Mouse (Mus musculus) myocyte (in vitro differentiated cells): Measurements from ENCODE around the gene Rpl12. TPM values are rescaled to one million over a fixed set of nuclear protein-coding genes. Genes with fewer than 3 reads are reported as not detected.

Source experiments
- H3K27me3 ChIP-seq: one replicate; pipeline ENCODE4 v1.6.1; 2011; ENCODE audit not compliant: control insufficient read depth, insufficient read depth, insufficient read length
- H3K36me3 ChIP-seq: one replicate; pipeline ENCODE4 v1.6.1; 2011; ENCODE audit not compliant: control insufficient read depth, insufficient read depth
- H3K4me2 ChIP-seq: one replicate; pipeline ENCODE4 v1.6.1; 2011; ENCODE audit warnings: low read depth, control low read depth
- H3K4me3 ChIP-seq: one replicate; pipeline ENCODE4 v1.5.1; 2011; ENCODE audit warnings: mild to moderate bottlenecking, control low read depth, moderate library complexity
- H3K79me2 ChIP-seq: one replicate; pipeline ENCODE4 v1.6.1; 2011; ENCODE audit not compliant: control insufficient read depth, insufficient read depth
- H3ac ChIP-seq: one replicate; pipeline ENCODE4 v1.6.1; 2011; ENCODE audit not compliant: control insufficient read depth, insufficient read length
- CEBPB ChIP-seq: IDR thresholded peaks from 2 replicates; pipeline ENCODE4 v1.6.1; 2011; ENCODE audit warnings: mild to moderate bottlenecking, moderate library complexity; ENCODE audit not compliant: poor library complexity, insufficient read depth, severe bottlenecking
- E2F4 ChIP-seq: IDR thresholded peaks from one replicate; pipeline ENCODE4 v1.6.1; 2011; ENCODE audit warnings: mild to moderate bottlenecking, control low read depth, moderate library complexity; ENCODE audit not compliant: insufficient read depth
- MAX ChIP-seq: IDR thresholded peaks from one replicate; pipeline ENCODE4 v1.6.1; 2011; ENCODE audit warnings: low read depth, mild to moderate bottlenecking, control low read depth
- MYOD1 ChIP-seq, 3 experiments: IDR thresholded peaks; one replicate each; pipeline ENCODE4 v1.6.1; 2011; ENCODE audit warnings: control low read depth in 2 of 3, low read depth in 2 of 3, mild to moderate bottlenecking in 2 of 3, moderate library complexity in 1 of 3; ENCODE audit not compliant: insufficient read length in 2 of 3, control insufficient read depth in 1 of 3
- MYOG ChIP-seq, 3 experiments: IDR thresholded peaks; one replicate each; pipeline ENCODE4 v1.6.1; 2011; ENCODE audit warnings: control low read depth in 2 of 3, low read depth in 2 of 3, mild to moderate bottlenecking in 2 of 3; ENCODE audit not compliant: insufficient read length in 2 of 3, control insufficient read depth in 1 of 3, insufficient read depth in 1 of 3
- POLR2A ChIP-seq: IDR thresholded peaks from one replicate; pipeline ENCODE4 v1.6.1; 2011; ENCODE audit warnings: low read depth, mild to moderate bottlenecking, control low read depth, moderate library complexity; ENCODE audit not compliant: insufficient read length
- POLR2AphosphoS2 ChIP-seq: IDR thresholded peaks from one replicate; pipeline ENCODE4 v1.6.1; 2011; ENCODE audit warnings: low read depth, control low read depth; ENCODE audit not compliant: insufficient read length
- REST ChIP-seq: IDR thresholded peaks from one replicate; pipeline ENCODE4 v1.6.1; 2011; ENCODE audit warnings: mild to moderate bottlenecking, control low read depth, moderate library complexity; ENCODE audit not compliant: insufficient read depth, insufficient read length
- SRF ChIP-seq: IDR thresholded peaks from one replicate; pipeline ENCODE4 v1.6.1; 2011; ENCODE audit warnings: low read depth; ENCODE audit not compliant: control insufficient read depth, insufficient read length
- TCF12 ChIP-seq: IDR thresholded peaks from one replicate; pipeline ENCODE4 v1.6.1; 2011; ENCODE audit warnings: mild to moderate bottlenecking, control low read depth; ENCODE audit not compliant: poor library complexity, insufficient read depth, severe bottlenecking
- TCF3 ChIP-seq: IDR thresholded peaks from one replicate; pipeline ENCODE4 v1.6.1; 2011; ENCODE audit warnings: low read depth, control low read depth; ENCODE audit not compliant: insufficient read length
- USF1 ChIP-seq: IDR thresholded peaks from one replicate; pipeline ENCODE4 v1.6.1; 2011; ENCODE audit warnings: low read depth, mild to moderate bottlenecking, control low read depth, moderate library complexity
- polyA plus RNA-seq: library from polyadenylated mRNA; unstranded; fragments of >200 nt; fragmentation: generic; extraction: Trizol; gene quantifications from one replicate; pipeline ENCODE4 v1.2.1, GENCODE M21; 2012; ENCODE audit warnings: missing spikeins

Gene Rpl12
- polyA plus RNA-seq, 1 experiment = 2,628 TPM

DNA sequence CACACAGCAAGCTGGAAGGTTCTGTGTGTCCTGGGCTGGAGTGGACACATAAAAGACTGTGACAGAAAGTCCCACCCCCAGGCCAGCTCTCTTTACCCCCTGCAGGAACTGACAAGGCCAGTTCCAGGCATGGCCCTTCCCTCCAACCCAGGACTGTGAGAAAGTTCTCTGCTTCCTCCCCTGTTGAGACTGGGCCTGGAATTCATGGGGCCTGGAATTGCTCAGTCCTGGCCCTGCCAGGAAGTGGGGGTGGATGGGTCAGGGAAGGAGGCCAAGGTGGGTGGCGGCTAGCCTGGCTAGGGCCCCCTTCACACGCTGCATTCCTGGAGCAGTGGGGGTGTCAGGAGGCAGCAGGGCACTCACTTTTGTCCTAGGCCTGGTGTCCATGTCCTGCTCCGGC is 46.5 kb upstream of the Rpl12 start:
- H3K4me3 ChIP-seq = no peak overlapping the region
- H3K79me2 ChIP-seq = peaks cover 31% of the 10 kb centered on the region
- no peak overlapping the region for H3ac ChIP-seq
- TF ChIP-seq E2F4 = no peak
- TF ChIP-seq POLR2AphosphoS2 = no peak
- TF ChIP-seq TCF12 = no peak
- TF ChIP-seq SRF = no peak
- peak; percentile 18 for TF ChIP-seq POLR2A
- no peak for TF ChIP-seq REST
- no peak for TF ChIP-seq CEBPB
- TF ChIP-seq MYOG (IDR thresholded peaks at IDR 0.05; ENCODE audit: control insufficient read depth in 1 of 3, insufficient read depth in 1 of 3, insufficient read length in 2 of 3, low read depth in 2 of 3) = peak in 1 of 3 experiments; percentile 12
- TF ChIP-seq USF1 = no peak
- TF ChIP-seq MAX = no peak
- no peak for TF ChIP-seq TCF3
- TF ChIP-seq MYOD1 (IDR thresholded peaks at IDR 0.05; ENCODE audit: control insufficient read depth in 1 of 3, insufficient read length in 2 of 3, low read depth in 2 of 3) = peak in 1 of 3 experiments; percentile 59
- peak overlapping the region; percentile 64 for H3K4me2 ChIP-seq
- H3K27me3 ChIP-seq = no peaks in the 10 kb centered on the region
- H3K36me3 ChIP-seq = peaks cover 56% of the 10 kb centered on the region

DNA sequence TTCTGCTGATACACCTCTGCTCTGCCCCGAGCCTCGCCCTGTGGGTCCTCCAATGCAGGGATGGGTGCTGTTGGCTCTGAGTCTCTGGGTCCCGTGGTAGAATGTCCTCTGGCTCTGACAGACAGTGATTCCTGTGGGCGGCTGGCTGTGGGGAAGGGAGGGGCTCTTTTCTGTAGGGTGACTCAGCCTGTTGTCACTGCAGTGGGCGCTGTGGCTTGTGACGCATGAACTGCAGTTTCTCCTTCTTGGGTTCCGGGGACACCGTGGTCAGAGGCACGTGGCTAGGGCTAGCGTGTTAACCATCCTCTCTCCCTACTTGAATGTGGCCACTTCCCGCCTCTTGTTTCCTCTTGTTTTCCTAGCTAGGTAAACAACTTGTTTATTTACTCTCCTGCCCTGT is 43.8 kb upstream of the Rpl12 start:
- no peaks in the 10 kb centered on the region for H3K27me3 ChIP-seq
- H3K79me2 ChIP-seq = peaks cover 31% of the 10 kb centered on the region
- H3K36me3 ChIP-seq = peaks cover 59% of the 10 kb centered on the region
- no peak overlapping the region for H3K4me3 ChIP-seq
- TF ChIP-seq REST (no peak), MYOG (IDR thresholded peaks at IDR 0.05; ENCODE audit: control insufficient read depth in 1 of 3, insufficient read depth in 1 of 3, insufficient read length in 2 of 3, low read depth in 2 of 3) (peak in 1 of 3 experiments; percentile 69), E2F4 (peak; percentile 7), POLR2A (peak; percentile 13), TCF12 (peak; percentile 22), USF1 (peak; percentile 76), CEBPB (no peak), MYOD1 (IDR thresholded peaks at IDR 0.05; ENCODE audit: control insufficient read depth in 1 of 3, insufficient read length in 2 of 3, low read depth in 2 of 3) (peak; percentile 46 to 83 (median 64)), POLR2AphosphoS2 (peak; percentile 42), TCF3 (peak; percentile 16), MAX (no peak), SRF (no peak)
- peak overlapping the region; percentile 71 for H3K4me2 ChIP-seq
- H3ac ChIP-seq = no peak overlapping the region

DNA sequence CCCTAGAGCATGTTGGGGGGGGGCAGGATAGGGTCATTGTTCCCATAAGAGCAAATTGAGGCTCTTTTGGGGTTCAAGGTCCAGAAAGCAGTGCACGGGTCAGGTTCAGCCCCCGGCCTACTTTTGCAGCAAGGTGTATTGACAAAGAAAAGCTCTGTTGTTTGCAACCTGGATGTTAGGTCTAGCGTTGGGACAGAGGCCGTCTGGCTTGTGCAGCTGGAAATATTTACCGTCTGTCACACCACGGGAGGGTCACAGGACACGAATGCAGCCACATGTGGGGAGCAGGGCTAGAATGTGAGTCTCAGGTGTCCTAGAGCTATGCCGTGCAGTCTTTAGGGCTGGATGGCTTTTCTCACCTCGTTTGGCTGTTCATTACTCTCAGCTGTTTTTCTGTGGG is 43.0 kb upstream of the Rpl12 start:
- Histone ChIP-seq H3K79me2 (peaks cover 23% of the 10 kb centered on the region), H3K27me3 (no peaks in the 10 kb centered on the region), H3K4me2 (no peak overlapping the region), H3K36me3 (peaks cover 52% of the 10 kb centered on the region), H3K4me3 (no peak overlapping the region), H3ac (no peak overlapping the region)
- TF ChIP-seq TCF3 = no peak
- TF ChIP-seq MYOG (IDR thresholded peaks at IDR 0.05; ENCODE audit: control insufficient read depth in 1 of 3, insufficient read depth in 1 of 3, insufficient read length in 2 of 3, low read depth in 2 of 3) = no peak
- no peak for TF ChIP-seq MYOD1 (IDR thresholded peaks at IDR 0.05; ENCODE audit: control insufficient read depth in 1 of 3, insufficient read length in 2 of 3, low read depth in 2 of 3)
- TF ChIP-seq POLR2AphosphoS2 = no peak
- no peak for TF ChIP-seq CEBPB
- TF ChIP-seq REST = no peak
- no peak for TF ChIP-seq POLR2A
- TF ChIP-seq TCF12 = no peak
- TF ChIP-seq SRF = no peak
- no peak for TF ChIP-seq E2F4
- no peak for TF ChIP-seq MAX
- no peak for TF ChIP-seq USF1

GRCm38 (mm10) chr2:32921235-32921634 is 40.1 kb upstream of the Rpl12 start:
- peaks cover 10% of the 10 kb centered on the region for H3K79me2 ChIP-seq
- peaks cover 52% of the 10 kb centered on the region for H3K36me3 ChIP-seq
- H3K4me2 ChIP-seq = no peak overlapping the region
- no peak overlapping the region for H3ac ChIP-seq
- no peaks in the 10 kb centered on the region for H3K27me3 ChIP-seq
- H3K4me3 ChIP-seq = no peak overlapping the region
- TF ChIP-seq MYOG (IDR thresholded peaks at IDR 0.05; ENCODE audit: control insufficient read depth in 1 of 3, insufficient read depth in 1 of 3, insufficient read length in 2 of 3, low read depth in 2 of 3) (no peak), TCF3 (no peak), TCF12 (no peak), E2F4 (no peak), POLR2AphosphoS2 (no peak), POLR2A (no peak), MYOD1 (IDR thresholded peaks at IDR 0.05; ENCODE audit: control insufficient read depth in 1 of 3, insufficient read length in 2 of 3, low read depth in 2 of 3) (no peak), MAX (no peak), USF1 (no peak), SRF (no peak), CEBPB (no peak), REST (no peak)
